Mouse (Mus musculus) thymus, adult 2 months (tissue): ENCODE data around the gene Banf2. TPM values are rescaled to one million over a fixed set of nuclear protein-coding genes. Genes with fewer than 3 reads are reported as not detected.

ENCODE experiments used
- DNase-seq: peaks from one replicate; pipeline ENCODE4 v3.0.0; 2021
- H3K27ac ChIP-seq: fragments of 200-500 bp; 2 replicates; pipeline ENCODE4 v1.5.1; 2012; ENCODE audit warnings: low read length, control low read depth; ENCODE audit not compliant: control insufficient read depth, insufficient read depth
- H3K27me3 ChIP-seq: fragments of 200-500 bp; 2 replicates; pipeline ENCODE4 v1.6.1; 2012; ENCODE audit warnings: mild to moderate bottlenecking, low read length, moderate library complexity, mixed read lengths; ENCODE audit not compliant: control insufficient read depth, insufficient read depth
- H3K36me3 ChIP-seq: fragments of 200-500 bp; 2 replicates; pipeline ENCODE4 v1.6.1; 2012; ENCODE audit warnings: mild to moderate bottlenecking, low read length, moderate library complexity; ENCODE audit not compliant: control insufficient read depth, insufficient read depth
- H3K4me1 ChIP-seq: fragments of 200-500 bp; replicated peaks from 2 replicates; pipeline ENCODE4 v1.6.1; 2012; ENCODE audit warnings: low read length; ENCODE audit not compliant: control insufficient read depth, insufficient read depth
- H3K4me3 ChIP-seq: fragments of 200-500 bp; 2 replicates; pipeline ENCODE4 v1.5.1; 2012; ENCODE audit warnings: mild to moderate bottlenecking, low read length, control low read depth, moderate library complexity; ENCODE audit not compliant: control insufficient read depth, insufficient read depth
- CTCF ChIP-seq: fragments of 200-500 bp; IDR thresholded peaks from 2 replicates; pipeline ENCODE4 v1.5.1; 2012; ENCODE audit warnings: mild to moderate bottlenecking, control low read depth, low read length, moderate library complexity, borderline replicate concordance; ENCODE audit not compliant: control insufficient read depth, poor library complexity, insufficient read depth; ENCODE audit errors: extremely low read depth
- POLR2A ChIP-seq: fragments of 200-500 bp; IDR thresholded peaks from 2 replicates; pipeline ENCODE4 v1.6.1; 2012; ENCODE audit warnings: mild to moderate bottlenecking, low read length, control low read depth, moderate library complexity; ENCODE audit not compliant: control insufficient read depth, poor library complexity, insufficient read depth; ENCODE audit errors: extremely low read depth
- WGBS: fragments of 180-500 bp; shearing (Covaris S2); methylation state at CpG from one replicate; pipeline ENCODE4 v1.1.7; 2018; 5-methylcytosine and 5-hydroxymethylcytosine counted together
- polyA plus RNA-seq: library from polyadenylated mRNA; depleted of rRNA; stranded (reverse); fragments of >200 nt; gene quantifications from 2 replicates; pipeline ENCODE4 v1.2.3, GENCODE M21; 2012; rRNA removed

Gene Banf2
- polyA plus RNA-seq = not detected in 2 replicates

DNA sequence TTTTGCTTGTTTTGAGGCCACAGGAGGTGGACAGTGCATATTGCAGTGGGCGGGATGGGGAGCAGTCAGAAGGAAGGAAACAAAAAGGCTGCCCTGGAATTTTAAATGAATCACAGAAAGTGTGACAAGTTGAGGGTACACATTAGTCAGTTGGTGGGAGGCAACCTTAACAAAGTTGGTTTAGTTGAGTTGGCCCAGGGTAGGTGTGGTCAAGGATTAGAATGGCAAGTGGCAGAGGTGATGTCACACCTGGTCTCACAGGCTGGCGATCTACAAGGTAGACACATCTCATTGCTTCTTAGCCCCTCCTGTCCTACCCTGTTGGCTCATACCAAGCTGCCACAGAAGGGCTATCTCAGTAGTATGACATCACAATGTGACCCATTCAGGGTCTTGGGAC lies at the start of gene Banf2:
Banf2 (plus strand) TSS at position 396 of the 400 bp plus-strand sequence.
- 94% methylated on average over 2 of the region's 2 CpGs for WGBS
- TF ChIP-seq POLR2A (no peak), CTCF (no peak)
- DNase-seq = no peak
- H3K27me3 ChIP-seq = no peaks in the 10 kb centered on the region
- no peak within 1 kb of the TSS for H3K27ac ChIP-seq
- H3K36me3 ChIP-seq = no peaks in the 10 kb centered on the region
- no peaks in the 10 kb centered on the region for H3K4me1 ChIP-seq
- no peak within 1 kb of the TSS for H3K4me3 ChIP-seq

DNA sequence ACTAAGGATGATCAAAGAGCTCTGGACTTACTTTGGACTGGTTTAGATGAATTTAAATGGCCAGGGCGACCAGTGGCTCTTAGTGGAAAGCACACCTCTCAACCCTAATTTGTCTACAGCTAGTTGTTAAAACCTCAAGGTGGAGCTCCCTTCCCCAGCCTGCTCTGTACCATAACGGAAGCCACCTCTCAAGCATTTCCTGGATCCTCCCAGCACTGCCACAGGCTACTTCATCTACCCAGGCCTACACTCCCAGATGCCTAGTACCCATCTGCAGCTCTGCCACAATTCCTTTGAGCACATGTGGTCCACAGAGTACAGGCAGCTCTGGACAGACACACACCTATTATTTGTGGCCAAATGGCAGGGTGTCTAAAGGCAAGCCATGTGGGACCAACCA lies 49.4 kb upstream of the Banf2 start:
- TF ChIP-seq CTCF (no peak), POLR2A (no peak)
- DNase-seq = no peak

DNA sequence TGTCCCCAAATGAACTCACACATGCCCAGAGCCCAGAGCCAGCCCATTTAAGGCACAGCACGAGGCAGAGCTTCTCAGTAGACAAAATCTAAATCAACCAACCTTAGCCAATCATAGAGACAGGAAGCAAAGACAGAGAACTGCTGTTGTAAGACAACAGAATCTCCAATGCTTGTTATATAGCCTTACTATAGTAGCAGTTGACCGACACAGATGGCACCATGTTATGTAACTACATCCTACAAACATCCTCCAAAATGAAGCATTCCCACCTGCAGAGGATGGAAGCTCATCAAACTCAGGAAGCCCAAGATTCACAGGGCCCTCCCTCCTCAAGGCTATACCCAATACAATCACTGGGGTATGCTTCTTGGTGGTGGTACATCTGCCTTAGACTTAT lies 45.4 kb upstream of the Banf2 start:
- 75% methylated on average over 2 of the region's 2 CpGs for WGBS
- no peak overlapping the region for H3K4me3 ChIP-seq
- H3K27ac ChIP-seq = no peak overlapping the region
- no peak for TF ChIP-seq POLR2A
- no peak for TF ChIP-seq CTCF
- DNase-seq = no peak
- no peaks in the 10 kb centered on the region for H3K36me3 ChIP-seq
- H3K27me3 ChIP-seq = no peaks in the 10 kb centered on the region
- peaks cover 4% of the 10 kb centered on the region for H3K4me1 ChIP-seq

More for the DNA sequence above, 49.4 kb upstream of the Banf2 start:
- WGBS = 32% methylated on average over 2 of the region's 2 CpGs
- H3K36me3 ChIP-seq = no peaks in the 10 kb centered on the region
- H3K27me3 ChIP-seq = no peaks in the 10 kb centered on the region
- 0 out of 2 replicates have a peak, but pooled peaks cover 2% of the 10 kb centered on the region for H3K4me1 ChIP-seq
- H3K4me3 ChIP-seq = no peak overlapping the region
- no peak overlapping the region for H3K27ac ChIP-seq

DNA sequence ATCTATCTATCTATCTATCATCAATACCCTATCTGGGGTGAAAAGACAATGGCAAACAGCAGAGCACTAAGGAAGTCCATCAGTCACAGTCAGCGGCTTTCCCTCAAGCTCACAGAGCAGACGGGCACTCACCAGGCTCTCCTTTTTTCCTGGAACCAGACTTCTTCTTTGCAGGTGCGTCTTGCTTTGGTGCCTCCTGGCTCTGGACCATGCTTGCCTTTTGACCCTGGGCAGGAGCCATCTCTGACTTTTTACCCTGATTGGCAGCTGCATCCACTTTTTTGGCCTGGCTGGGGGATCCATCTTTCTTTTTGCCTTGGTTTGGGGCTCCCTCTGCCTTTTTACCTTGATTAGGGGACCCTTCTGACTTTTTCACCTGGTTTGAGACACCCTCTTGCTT lies 44.8 kb upstream of the Banf2 start:
- DNase-seq = no peak
- Histone ChIP-seq H3K4me1 (peaks cover 4% of the 10 kb centered on the region), H3K27ac (no peak overlapping the region), H3K27me3 (no peaks in the 10 kb centered on the region), H3K36me3 (no peaks in the 10 kb centered on the region), H3K4me3 (no peak overlapping the region)
- WGBS = 91% methylated on average over 3 of the region's 3 CpGs
- TF ChIP-seq CTCF (no peak), POLR2A (no peak)

DNA sequence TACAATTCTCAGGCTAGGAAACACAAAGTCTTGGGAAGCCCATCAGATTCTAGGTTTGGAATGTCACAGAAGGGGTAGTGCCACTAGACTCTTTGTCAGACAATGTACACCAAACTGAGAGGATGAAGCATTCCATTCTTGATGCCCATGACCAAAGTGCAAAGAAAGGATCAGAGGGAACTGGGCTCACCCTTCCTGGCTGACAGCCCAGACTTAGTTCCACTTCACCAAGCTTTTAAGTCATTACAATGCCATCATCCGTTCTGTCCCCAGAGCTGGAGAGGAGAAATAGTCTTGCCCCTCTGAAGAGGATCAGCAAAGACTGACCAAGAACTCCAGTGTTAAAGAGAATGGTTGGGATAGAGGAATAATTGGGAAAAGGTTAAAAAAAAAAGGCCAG lies 41.9 kb upstream of the Banf2 start:
- Histone ChIP-seq H3K27me3 (no peaks in the 10 kb centered on the region), H3K36me3 (no peaks in the 10 kb centered on the region), H3K27ac (no peak overlapping the region), H3K4me1 (peaks cover 2% of the 10 kb centered on the region), H3K4me3 (no peak overlapping the region)
- DNase-seq = no peak
- 81% methylated on average over 1 of the region's 1 CpGs for WGBS
- TF ChIP-seq POLR2A = no peak
- TF ChIP-seq CTCF = no peak

DNA sequence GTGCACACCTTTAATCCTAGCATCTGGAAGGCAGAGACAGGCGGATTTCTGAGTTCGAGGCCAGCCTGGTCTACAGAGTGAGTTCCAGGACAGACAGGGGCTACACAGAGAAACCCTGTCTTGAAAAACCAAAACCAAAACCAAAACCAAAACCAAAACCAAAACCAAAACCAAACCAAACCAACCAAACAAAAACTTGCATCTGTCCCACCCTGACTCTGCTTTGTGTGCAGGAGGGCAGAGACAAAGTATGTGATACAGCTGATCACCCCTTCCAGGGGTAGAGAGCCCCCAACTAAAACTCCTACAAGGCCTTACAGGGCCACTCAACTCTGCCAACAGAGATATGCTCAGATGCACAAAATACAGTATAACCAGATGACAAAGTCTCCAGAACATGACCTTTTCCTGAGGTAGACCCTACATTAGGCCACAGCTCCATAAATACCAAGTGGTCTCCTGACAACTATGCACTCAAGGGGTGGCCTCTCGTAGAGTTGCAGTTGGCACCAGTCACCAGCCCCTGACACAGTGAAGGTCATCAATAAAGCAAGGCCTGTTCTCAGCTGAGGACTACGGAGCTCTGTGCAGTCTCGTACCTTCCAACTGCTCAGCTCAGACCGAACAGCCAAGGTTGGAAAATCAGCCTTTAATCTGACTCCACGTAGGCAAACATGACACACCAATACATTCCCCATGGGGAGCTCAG lies 40.7 kb upstream of the Banf2 start:
- no peak overlapping the region for H3K27ac ChIP-seq
- DNase-seq = no peak
- 95% methylated on average over 7 of the region's 7 CpGs for WGBS
- no peaks in the 10 kb centered on the region for H3K27me3 ChIP-seq
- H3K4me3 ChIP-seq = no peak overlapping the region
- H3K4me1 ChIP-seq = peaks cover 2% of the 10 kb centered on the region
- TF ChIP-seq POLR2A = no peak
- TF ChIP-seq CTCF = no peak
- no peaks in the 10 kb centered on the region for H3K36me3 ChIP-seq
